Mouse (Mus musculus) granulocyte monocyte progenitor cell, adult 5-6 weeks (primary cell): ENCODE measurements around the gene Wfs1. TPM values are rescaled to one million over a fixed set of nuclear protein-coding genes. Genes with fewer than 3 reads are reported as not detected.

ENCODE experiments used
- ATAC-seq: replicated peaks from 2 replicates; pipeline ENCODE4 v1.8.0; 2016; ENCODE audit warnings: mild to moderate bottlenecking, moderate TSS enrichment, inconsistent platforms; ENCODE audit not compliant: poor library complexity, severe bottlenecking
- total RNA-seq, 2 experiments: library from RNA; stranded (forward) in 1 of 2; stranded (reverse) in 1 of 2; fragments of 200-712, 200-1000 nt in 1 of 2; fragments of >200 nt in 1 of 2; fragmentation: Nextera tagmentation in 1 of 2; gene quantifications; 2 replicates each; pipeline ENCODE4 v1.2.3; 2014 to 2017

Gene Wfs1
- total RNA-seq (2014; fragmentation: Nextera tagmentation) = 6.1 and 6.6 TPM in 2 replicates
- total RNA-seq (2017) = 2.7 and 4.6 TPM in 2 replicates

- peak; percentile 95 for ATAC-seq
Observed at GRCm38 (mm10) chr5:36988781-36989624, at the start of gene Wfs1. Gene Wfs1 (minus strand): TSS chr5:36989205.

GRCm38 (mm10) chr5:37036884-37037283 is 47.9 kb upstream of the Wfs1 start:
- ATAC-seq = no peak

GRCm38 (mm10) chr5:37035896-37036295 is 46.9 kb upstream of the Wfs1 start:
- ATAC-seq = no peak

- ATAC-seq = no peak
Observed at GRCm38 (mm10) chr5:37035192-37035591, 46.2 kb upstream of the Wfs1 start.

GRCm38 (mm10) chr5:37030753-37031152 is 41.7 kb upstream of the Wfs1 start:
- ATAC-seq = no peak

GRCm38 (mm10) chr5:37029326-37029905 is 40.4 kb upstream of the Wfs1 start:
- no peak for ATAC-seq

GRCm38 (mm10) chr5:37028486-37029311 is 39.7 kb upstream of the Wfs1 start:
- peak; percentile 69 for ATAC-seq

- peak; percentile 84 for ATAC-seq
Observed at GRCm38 (mm10) chr5:37028104-37028485, 39.1 kb upstream of the Wfs1 start.

- no peak for ATAC-seq
Observed at GRCm38 (mm10) chr5:37027701-37028100, 38.7 kb upstream of the Wfs1 start.

GRCm38 (mm10) chr5:37017222-37017621 is 28.2 kb upstream of the Wfs1 start:
- ATAC-seq = peak; percentile 92

- ATAC-seq = peak; percentile 50
Observed at GRCm38 (mm10) chr5:37015612-37016310, 26.8 kb upstream of the Wfs1 start.

- ATAC-seq = no peak
Observed at GRCm38 (mm10) chr5:37010666-37011317, 21.8 kb upstream of the Wfs1 start.

- peak; percentile 44; the same call in 1 of the 2 replicates for ATAC-seq
Observed at GRCm38 (mm10) chr5:37009761-37010160, 20.8 kb upstream of the Wfs1 start.

GRCm38 (mm10) chr5:37002001-37002400 is 13.0 kb upstream of the Wfs1 start:
- ATAC-seq = no peak

- ATAC-seq = no peak
Observed at GRCm38 (mm10) chr5:37001002-37001401, 12.0 kb upstream of the Wfs1 start.

- peak; percentile 96 for ATAC-seq
Observed at GRCm38 (mm10) chr5:36997996-36998395, 9.0 kb upstream of the Wfs1 start.

- no peak for ATAC-seq
Observed at GRCm38 (mm10) chr5:36996410-36996809, 7.4 kb upstream of the Wfs1 start.

- no peak for ATAC-seq
Observed at GRCm38 (mm10) chr5:36990631-36991350, 1.8 kb upstream of the Wfs1 start.

GRCm38 (mm10) chr5:36990196-36990595 is 1.2 kb upstream of the Wfs1 start:
- ATAC-seq = no peak
